In genomic region chr10:68171974-68172373, GRCm38 (mm10) we compare ENCODE assay signal across 11 mouse cellular contexts.
DNase-seq lines count a peak whose midpoint lies in the region; ATAC-seq and TF ChIP-seq lines count a peak whose summit lies in the region.
"Had no signal": no experiment of that assay in that cellular context is flagged by ENCODE, and none has a peak within 500 bp of the region (broad histone marks: within the 10 kb centered on the region; RNA-seq: fewer than 3 reads in every experiment).

No protein-coding gene starts in this region.

- no peak for TF ChIP-seq POLR2A in kidney, adult 2 months (IDR thresholded peaks at IDR 0.05; ENCODE audit: low read depth, low read length)

- H3K27ac ChIP-seq in kidney, adult 2 months (ENCODE audit: insufficient read depth, low read depth, low read length), result no peak overlapping the region
- H3K27ac ChIP-seq: hindbrain, embryonic 15.5 days; lung, embryonic 15.5 days had no signal

- H3K4me1 ChIP-seq in kidney, adult 2 months (ENCODE audit: control insufficient read depth, insufficient read depth, low read length), result peaks cover 15% of the 10 kb centered on the region

- peak; percentile 38 for ATAC-seq in CD4-positive, CD25-positive, alpha-beta regulatory T cell, adult 4 months
- peak; percentile 75 for ATAC-seq in megakaryocyte progenitor cell, adult 5-6 weeks (replicated peaks; ENCODE audit: poor library complexity)
- ATAC-seq in cerebellum, adult (ENCODE audit: insufficient number of reproducible peaks, low FRiP score, low TSS enrichment), result no peak

- WGBS in kidney, adult 2 months, result 83% methylated on average over 9 of the region's 9 CpGs

- no peaks in the 10 kb centered on the region for H3K27me3 ChIP-seq in kidney, adult 2 months (replicated peaks; ENCODE audit: control insufficient read depth, insufficient read depth, low read length)
- H3K27me3 ChIP-seq: heart, embryonic 12.5 days; hindbrain, embryonic 15.5 days; lung, embryonic 15.5 days had no signal

- no peak overlapping the region for H3K4me3 ChIP-seq in kidney, adult 2 months (ENCODE audit: insufficient read depth, low read depth, low read length)
- H3K4me3 ChIP-seq: heart, embryonic 12.5 days; hindbrain, embryonic 15.5 days; lung, embryonic 15.5 days had no signal

- no peaks in the 10 kb centered on the region for H3K36me3 ChIP-seq in kidney, adult 2 months (ENCODE audit: control insufficient read depth, insufficient read depth, low read length)
- H3K36me3 ChIP-seq: hindbrain, embryonic 15.5 days had no signal

- no peak for DNase-seq in kidney, adult 2 months
- DNase-seq in kidney, postnatal 25 days, result no peak
- DNase-seq in 416B (ENCODE audit: low read depth), result peak; percentile 35
- DNase-seq in frontal cortex, postnatal 14 days (ENCODE audit: low spot score in 2 of 2), result no peak
- DNase-seq: cerebellum, postnatal 25 days had no signal

- TF ChIP-seq CTCF in kidney, adult 2 months (conservative IDR thresholded peaks at IDR 0.05; ENCODE audit: insufficient read depth, insufficient read length, low read depth, low read length), result peak; percentile 15; the same call in 1 of the 2 replicates
